Comparison of ENCODE assay signal across 26 mouse cellular contexts in genomic region chr4:146073264-146073663, GRCm38 (mm10). TPM values are rescaled to one million over a fixed set of nuclear protein-coding genes. Genes with fewer than 3 reads are reported as not detected.
"Had no signal": no experiment of that assay in that cellular context is flagged by ENCODE, and none has a peak within 500 bp of the region (broad histone marks: within the 10 kb centered on the region; RNA-seq: fewer than 3 reads in every experiment).

No protein-coding gene starts in this region.

RNA-seq across cellular contexts. Expression of gene Zfp987, which starts 23.8 kb away (rescaled TPM):
- total RNA-seq: heart, postnatal 10 days; heart, postnatal 14 days; heart, postnatal 25 days; heart, postnatal 36 days; heart, postnatal 4 days; hindbrain, postnatal 0 days; layer of hippocampus, adult 18-20 months; layer of hippocampus, adult 2 months; layer of hippocampus, adult 8-10 months; layer of hippocampus, postnatal 14 days; layer of hippocampus, postnatal 25 days; layer of hippocampus, postnatal 36 days; left cerebral cortex, adult 18-20 months; left cerebral cortex, adult 2 months had no signal
- polyA plus RNA-seq: heart, embryonic 12.5 days; heart, embryonic 13.5 days; heart, embryonic 14.5 days; heart, postnatal 0 days; hindbrain, embryonic 10.5 days; hindbrain, embryonic 11.5 days; hindbrain, embryonic 12.5 days; hindbrain, embryonic 15.5 days; hindbrain, embryonic 16.5 days; hindbrain, postnatal 0 days; kidney, adult 2 months; kidney, embryonic 16.5 days; large intestine, adult 2 months had no signal
